Mouse (Mus musculus): ENCODE measurements at regions not wholly inside any gene's neighbourhood (a gene's known extent, or its start where the extent isn't known, plus 50 kb on each side); places are given as distances from the start of the nearest gene placed in this dataset.
"Not testable (repeated sequence)": the region's sequence is repeated elsewhere in the genome, so short reads cannot be mapped to it uniquely, and the experiment has no call there.

GRCm38 (mm10) chr3:21990526-21990925, 85.9 kb upstream of the Tbl1xr1 start:
- in situ Hi-C loops (cut with MboI, MseI): loop anchor here (5.0 kb wide), 1 partner anchor 82 kb away; no protein-coding TSS in a partner anchor

GRCm38 (mm10) chr3:21991681-21992152, 84.7 kb upstream of the Tbl1xr1 start:
- in situ Hi-C loops (cut with MboI, MseI): loop anchor here (5.0 kb wide), 1 partner anchor 81 kb away; no protein-coding TSS in a partner anchor

- in situ Hi-C loops (cut with MboI, MseI): loop anchor here (5.0 kb wide), 1 partner anchor 80 kb away; no protein-coding TSS in a partner anchor
These were observed 84.2 kb upstream of the Tbl1xr1 start for GRCm38 (mm10) chr3:21992203-21992602.

- in situ Hi-C loops (cut with MboI, MseI): loop anchor here (5.0 kb wide), 1 partner anchor 78 kb away; no protein-coding TSS in a partner anchor
These were observed 82.5 kb upstream of the Tbl1xr1 start for GRCm38 (mm10) chr3:21993961-21994360.

GRCm38 (mm10) chr3:21995566-21996391, 80.7 kb upstream of the Tbl1xr1 start:
- in situ Hi-C loops (cut with MboI, MseI): no loop called here

GRCm38 (mm10) chr3:21997387-21997786, 79.1 kb upstream of the Tbl1xr1 start:
- in situ Hi-C loops (cut with MboI, MseI): no loop called here

GRCm38 (mm10) chr3:22005456-22005855, 71.0 kb upstream of the Tbl1xr1 start:
- in situ Hi-C loops (cut with MboI, MseI): no loop called here

- in situ Hi-C loops (cut with MboI, MseI): no loop called here
These were observed 70.3 kb upstream of the Tbl1xr1 start for GRCm38 (mm10) chr3:22006113-22006512.

- in situ Hi-C loops (cut with MboI, MseI): no loop called here
These were observed 69.8 kb upstream of the Tbl1xr1 start for GRCm38 (mm10) chr3:22006651-22007050.

GRCm38 (mm10) chr3:22007736-22008135, 68.7 kb upstream of the Tbl1xr1 start:
- in situ Hi-C loops (cut with MboI, MseI): no loop called here

- in situ Hi-C loops (cut with MboI, MseI): no loop called here
These were observed 68.0 kb upstream of the Tbl1xr1 start for GRCm38 (mm10) chr3:22008432-22008831.

- in situ Hi-C loops (cut with MboI, MseI): no loop called here
These were observed 66.4 kb upstream of the Tbl1xr1 start for GRCm38 (mm10) chr3:22009898-22010699.

GRCm38 (mm10) chr3:22010700-22010991, 65.8 kb upstream of the Tbl1xr1 start:
- in situ Hi-C loops (cut with MboI, MseI): not testable (repeated sequence)

- in situ Hi-C loops (cut with MboI, MseI): no loop called here
These were observed 55.0 kb upstream of the Tbl1xr1 start for GRCm38 (mm10) chr3:22021360-22021935.

GRCm38 (mm10) chr3:22022418-22022817, 54.0 kb upstream of the Tbl1xr1 start:
- in situ Hi-C loops (cut with MboI, MseI): no loop called here

GRCm38 (mm10) chr3:22023049-22023448, 53.4 kb upstream of the Tbl1xr1 start:
- in situ Hi-C loops (cut with MboI, MseI): no loop called here

GRCm38 (mm10) chr3:22023551-22023950, 52.9 kb upstream of the Tbl1xr1 start:
- in situ Hi-C loops (cut with MboI, MseI): no loop called here

- in situ Hi-C loops (cut with MboI, MseI): no loop called here
These were observed 52.3 kb upstream of the Tbl1xr1 start for GRCm38 (mm10) chr3:22024200-22024599.

- in situ Hi-C loops (cut with MboI, MseI): loop anchor here (25.0 kb wide), 1 partner anchor 1363 kb away; no protein-coding TSS in a partner anchor
These were observed 51.3 kb upstream of the Tbl1xr1 start for GRCm38 (mm10) chr3:22025119-22025518.

- in situ Hi-C loops (cut with MboI, MseI): loop anchor here (25.0 kb wide), 1 partner anchor 1363 kb away; no protein-coding TSS in a partner anchor
These were observed 50.8 kb upstream of the Tbl1xr1 start for GRCm38 (mm10) chr3:22025615-22026014.

Measured in regulatory T cell (primary cell).